ENCODE assay signal across 8 mouse cellular contexts in the genomic region with DNA sequence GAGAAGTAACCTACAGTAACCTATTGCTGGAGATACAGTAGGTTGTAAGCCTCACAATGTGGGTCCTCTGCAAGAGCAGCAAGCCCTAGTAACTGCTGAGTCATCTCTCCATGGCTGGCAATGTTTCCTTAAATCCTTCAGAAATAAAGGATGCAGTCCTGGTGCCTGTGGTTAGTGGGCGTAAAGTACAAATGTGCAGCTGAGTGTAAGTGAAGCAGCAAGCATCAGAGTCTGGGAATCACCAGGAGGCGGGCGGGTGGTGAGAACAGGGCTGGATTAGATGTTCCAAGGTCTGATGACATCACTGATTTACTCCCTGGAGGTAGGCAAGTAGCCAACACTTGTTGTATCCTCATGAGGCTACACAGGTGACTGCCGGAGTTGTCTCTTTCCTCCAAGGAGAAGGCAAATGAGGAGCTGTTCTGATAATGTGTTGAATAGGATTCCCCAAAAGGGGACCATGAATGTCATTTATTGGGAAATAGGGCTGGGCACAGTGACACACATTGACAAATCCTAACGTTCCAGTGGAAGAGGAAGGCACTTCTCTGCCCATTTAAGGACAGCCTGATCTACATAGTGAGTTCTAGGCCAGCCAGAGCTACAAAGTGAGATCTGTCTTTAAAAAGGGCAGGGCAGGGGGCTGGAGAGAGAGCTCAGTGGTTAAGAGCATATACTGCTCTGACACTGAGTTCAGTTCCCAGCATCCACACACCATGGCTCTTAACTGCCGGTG. TPM values are rescaled to one million over a fixed set of nuclear protein-coding genes. Genes with fewer than 3 reads are reported as not detected.
DNase-seq lines count a peak whose midpoint lies in the region; ATAC-seq lines count a peak whose summit lies in the region.

No protein-coding gene starts in this region.

- DNase-seq in left cerebral cortex, adult 11 months (ENCODE audit: low spot score), result peak; percentile 78
- no peak for DNase-seq in left cerebral cortex, postnatal 4 days
- peak; percentile 50 for DNase-seq in adrenal gland, adult 8-10 months
- DNase-seq in frontal cortex, postnatal 25 days (ENCODE audit: low spot score in 2 of 2), result peak; percentile 15 to 41
- peak; percentile 75 to 93 for DNase-seq in left cerebral cortex, postnatal 14 days (ENCODE audit: low spot score in 2 of 2)
- DNase-seq in embryo, embryonic 9.5 days (ENCODE audit: extremely low spot score), result no peak

- peaks cover 7% of the 10 kb centered on the region for H3K4me1 ChIP-seq in midbrain, embryonic 13.5 days (replicated peaks)
- H3K4me1 ChIP-seq in hindbrain, embryonic 12.5 days, result peaks cover 7% of the 10 kb centered on the region

- no peaks in the 10 kb centered on the region for H3K36me3 ChIP-seq in midbrain, embryonic 13.5 days
- no peaks in the 10 kb centered on the region for H3K36me3 ChIP-seq in hindbrain, embryonic 12.5 days

- 81% methylated on average over 6 of the region's 6 CpGs for WGBS in midbrain, embryonic 13.5 days
- 82% methylated on average over 6 of the region's 6 CpGs for WGBS in hindbrain, embryonic 12.5 days

- H3K4me3 ChIP-seq in midbrain, embryonic 13.5 days (replicated peaks), result no peak overlapping the region
- no peak overlapping the region for H3K4me3 ChIP-seq in hindbrain, embryonic 12.5 days

- H3K9me3 ChIP-seq in midbrain, embryonic 13.5 days, result no peaks in the 10 kb centered on the region
- H3K9me3 ChIP-seq in hindbrain, embryonic 12.5 days (replicated peaks), result no peaks in the 10 kb centered on the region

- H3K4me2 ChIP-seq in midbrain, embryonic 13.5 days (replicated peaks), result no peak overlapping the region
- no peak overlapping the region for H3K4me2 ChIP-seq in hindbrain, embryonic 12.5 days (replicated peaks)

- no peak overlapping the region for H3K9ac ChIP-seq in midbrain, embryonic 13.5 days (replicated peaks)
- no peak overlapping the region for H3K9ac ChIP-seq in hindbrain, embryonic 12.5 days

- no peak overlapping the region for H3K27ac ChIP-seq in midbrain, embryonic 13.5 days
- H3K27ac ChIP-seq in hindbrain, embryonic 12.5 days, result no peak overlapping the region

- intact Hi-C loops in left cerebral cortex, postnatal 4 days (cut with DNase I), result no loop called here
- intact Hi-C loops in left cerebral cortex, postnatal 14 days (cut with DNase I), result no loop called here

- no peak for ATAC-seq in midbrain, embryonic 13.5 days
- ATAC-seq in hindbrain, embryonic 12.5 days (ENCODE audit: low FRiP score), result no peak

- no peaks in the 10 kb centered on the region for H3K27me3 ChIP-seq in midbrain, embryonic 13.5 days
- H3K27me3 ChIP-seq in hindbrain, embryonic 12.5 days, result no peaks in the 10 kb centered on the region; the same call in 1 of the 2 replicates

RNA-seq across cellular contexts. Expression of a gene that starts 27.7 kb away (rescaled TPM):
- total RNA-seq in left cerebral cortex, postnatal 4 days (2021), result 100 to 1,000 TPM; 275 to 323 TPM
- 10 to 100 TPM; 21.7 to 32.3 (median 27.2) TPM for total RNA-seq in adrenal gland, adult 8-10 months (2022)
- total RNA-seq in left cerebral cortex, postnatal 14 days (2021), result 100 to 1,000 TPM; 143 to 171 TPM
- 306 and 336 TPM in 2 replicates for polyA plus RNA-seq in midbrain, embryonic 13.5 days (2015; fragmentation: Nextera tagmentation; extraction: Ambion mirVana)
- 140 and 158 TPM in 2 replicates for polyA plus RNA-seq in hindbrain, embryonic 12.5 days (2016; fragmentation: Nextera tagmentation; extraction: Ambion mirVana)

RNA-seq across cellular contexts. Expression of a gene that starts 60.0 kb away (rescaled TPM):
- total RNA-seq in left cerebral cortex, postnatal 4 days (2021), result 1 to 10 TPM; 3.8 to 4.4 TPM
- 100 to 1,000 TPM; 146 to 189 (median 168) TPM for total RNA-seq in adrenal gland, adult 8-10 months (2022)
- 1 to 10 TPM; 5.3 to 6.4 TPM for total RNA-seq in left cerebral cortex, postnatal 14 days (2021)
- 2.1 and 2.6 TPM in 2 replicates for polyA plus RNA-seq in midbrain, embryonic 13.5 days (2015; fragmentation: Nextera tagmentation; extraction: Ambion mirVana)
- polyA plus RNA-seq in hindbrain, embryonic 12.5 days (2016; fragmentation: Nextera tagmentation; extraction: Ambion mirVana), result 5.6 and 6.4 TPM in 2 replicates

Comparison
In these comparisons a context has a peak if more than half of its experiments do, and no peak if none do; other contexts are left out.
1. DNase-seq: peak in left cerebral cortex, adult 11 months (single experiment), adrenal gland, adult 8-10 months (single experiment), frontal cortex, postnatal 25 days (2 of 2) and left cerebral cortex, postnatal 14 days (2 of 2); none in left cerebral cortex, postnatal 4 days (single experiment) and embryo, embryonic 9.5 days (single experiment).
2. RNA of a gene that starts 27.7 kb away (total RNA-seq): 275 to 323 TPM in left cerebral cortex, postnatal 4 days and 143 to 171 TPM in left cerebral cortex, postnatal 14 days; 21.7 to 32.3 TPM in adrenal gland, adult 8-10 months; every median in the first group is over 4 times any median in the second.
3. RNA of a gene that starts 60.0 kb away (total RNA-seq): 146 to 189 TPM in adrenal gland, adult 8-10 months; 5.3 to 6.4 TPM in left cerebral cortex, postnatal 14 days and 3.8 to 4.4 TPM in left cerebral cortex, postnatal 4 days; every median in the first group is over 10 times any median in the second.